Mouse (Mus musculus) cerebellum, adult 9-10 months (tissue): Measurements from ENCODE around the gene Slc38a6.

Experiments used
- DNase-seq: peaks from one replicate; pipeline ENCODE4 v3.0.0; 2022

Slc38a6 gene

GRCm38 (mm10) chr12:73399426-73399825, 112.8 kb downstream of the Slc38a6 start:
- no peak for DNase-seq

GRCm38 (mm10) chr12:73400481-73401025, 114.0 kb downstream of the Slc38a6 start:
- DNase-seq: no peak

DNA sequence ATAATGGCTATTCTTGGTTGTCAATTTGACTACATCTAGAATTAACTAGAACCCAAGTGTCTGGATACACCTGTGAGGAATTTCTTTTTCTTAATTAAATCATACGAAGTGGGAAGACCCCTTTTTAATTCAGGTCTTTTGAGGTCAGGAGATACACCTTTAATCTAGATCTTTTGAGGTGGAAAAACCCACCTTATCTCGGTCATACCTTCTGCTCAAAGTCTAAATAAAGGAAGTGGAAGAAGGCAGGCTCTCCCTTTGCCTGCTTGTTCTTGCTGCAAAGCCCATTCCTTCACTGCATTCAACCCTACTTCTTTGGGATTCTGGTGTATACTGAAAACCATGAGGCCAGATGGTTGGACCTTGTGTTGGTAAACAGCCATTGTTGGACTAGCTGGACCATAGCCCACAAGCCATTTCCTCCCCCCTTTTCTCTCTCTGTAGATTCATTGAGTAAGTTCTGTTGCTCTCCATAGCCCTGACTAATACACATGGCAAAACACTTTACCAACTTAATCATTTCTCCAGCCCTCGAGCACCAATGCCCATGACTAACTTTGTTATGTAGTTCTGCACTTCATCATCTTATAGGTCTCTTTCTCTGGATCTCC, 115.0 kb downstream of the Slc38a6 start:
- no peak for DNase-seq

- DNase-seq: no peak
Measured at GRCm38 (mm10) chr12:73402137-73402712, 115.6 kb downstream of the Slc38a6 start.

- no peak for DNase-seq
Measured at GRCm38 (mm10) chr12:73402851-73403665, 116.5 kb downstream of the Slc38a6 start.
